21 mouse cellular contexts compared by ENCODE assay signal in genomic region chr17:62959146-62959545, GRCm38 (mm10).
DNase-seq lines count a peak whose midpoint lies in the region; ATAC-seq and TF ChIP-seq lines count a peak whose summit lies in the region.
"Had no signal": no experiment of that assay in that cellular context is flagged by ENCODE, and none has a peak within 500 bp of the region (broad histone marks: within the 10 kb centered on the region; RNA-seq: fewer than 3 reads in every experiment).

No protein-coding gene starts in this region.

- no peak for TF ChIP-seq POLR2A in embryonic fibroblast, embryonic 13.5 days (IDR thresholded peaks at IDR 0.05; ENCODE audit: low read depth, low read length)

- peak overlapping the region; percentile 60; the same call in 1 of the 2 replicates for H3K27ac ChIP-seq in embryonic facial prominence, embryonic 10.5 days (replicated peaks)
- H3K27ac ChIP-seq in embryonic fibroblast, embryonic 13.5 days (ENCODE audit: insufficient read depth, low read length) = peak overlapping the region; percentile 10; the same call in 1 of the 2 replicates
- no peak overlapping the region for H3K27ac ChIP-seq in limb, embryonic 11.5 days (replicated peaks; ENCODE audit: low read depth, low read length)
- H3K27ac ChIP-seq: heart, adult 2 months; heart, embryonic 15.5 days; hindbrain, embryonic 10.5 days; hindbrain, embryonic 15.5 days had no signal

- no peak overlapping the region for H3K4me2 ChIP-seq in limb, embryonic 11.5 days (ENCODE audit: low read depth, severe bottlenecking)
- H3K4me2 ChIP-seq: heart, embryonic 11.5 days; heart, embryonic 15.5 days; hindbrain, embryonic 15.5 days had no signal

- no peaks in the 10 kb centered on the region for H3K36me3 ChIP-seq in embryonic facial prominence, embryonic 10.5 days (replicated peaks)
- H3K36me3 ChIP-seq in limb, embryonic 11.5 days (ENCODE audit: control insufficient read depth, insufficient read depth, low read length) = no peaks in the 10 kb centered on the region
- H3K36me3 ChIP-seq: heart, embryonic 15.5 days; hindbrain, embryonic 10.5 days; hindbrain, embryonic 15.5 days had no signal

- no peaks in the 10 kb centered on the region for H3K9me3 ChIP-seq in embryonic facial prominence, embryonic 10.5 days
- H3K9me3 ChIP-seq in limb, embryonic 11.5 days (ENCODE audit: control insufficient read depth, low read length) = no peaks in the 10 kb centered on the region
- H3K9me3 ChIP-seq: heart, embryonic 15.5 days; hindbrain, embryonic 10.5 days; hindbrain, embryonic 15.5 days had no signal

- no peak overlapping the region for H3K9ac ChIP-seq in limb, embryonic 11.5 days (ENCODE audit: low read length)
- H3K9ac ChIP-seq: heart, embryonic 15.5 days; hindbrain, embryonic 15.5 days had no signal

- DNase-seq in NIH3T3 (ENCODE audit: low read depth) = peak; percentile 27
- peak; percentile 54 for DNase-seq in embryonic facial prominence, embryonic 10.5 days (ENCODE audit: low spot score)
- DNase-seq in limb, embryonic 11.5 days (ENCODE audit: low spot score) = peak; percentile 40
- no peak for DNase-seq in spleen, postnatal 14 days (ENCODE audit: low spot score in 2 of 2)
- DNase-seq in thymus, postnatal 0 days (ENCODE audit: low spot score) = no peak
- DNase-seq in gastrocnemius, postnatal 36 days = no peak
- DNase-seq: adrenal gland, adult 8-10 months; cerebellum, adult 11 months; cerebellum, adult 8-10 months; cerebellum, postnatal 25 days; gastrocnemius, postnatal 10 days; heart, adult 2 months; kidney, adult 8-10 months had no signal

- no peak for ATAC-seq in limb, embryonic 11.5 days (ENCODE audit: insufficient number of reproducible peaks, low FRiP score, low TSS enrichment, low read depth)
- ATAC-seq: forebrain, embryonic 14.5 days; inflammation-experienced regulatory T-cells, adult 6 months; intestine, postnatal 0 days had no signal

- intact Hi-C loops in gastrocnemius, postnatal 36 days (cut with DNase I) = no loop called here

- peaks cover 36% of the 10 kb centered on the region for H3K4me1 ChIP-seq in embryonic facial prominence, embryonic 10.5 days
- no peaks in the 10 kb centered on the region; the same call in 1 of the 2 replicates for H3K4me1 ChIP-seq in embryonic fibroblast, embryonic 13.5 days (ENCODE audit: control insufficient read depth, insufficient read depth, low read length)
- H3K4me1 ChIP-seq in limb, embryonic 11.5 days (ENCODE audit: control insufficient read depth, insufficient read depth, low read length) = peaks cover 8% of the 10 kb centered on the region
- H3K4me1 ChIP-seq: heart, embryonic 15.5 days; hindbrain, embryonic 15.5 days had no signal

- no peaks in the 10 kb centered on the region for H3K27me3 ChIP-seq in embryonic facial prominence, embryonic 10.5 days (replicated peaks; ENCODE audit: low read depth, poor library complexity, severe bottlenecking)
- H3K27me3 ChIP-seq in limb, embryonic 11.5 days (ENCODE audit: control insufficient read depth, insufficient read depth, low read length) = no peaks in the 10 kb centered on the region
- H3K27me3 ChIP-seq: heart, embryonic 15.5 days; hindbrain, embryonic 15.5 days had no signal

- no peak overlapping the region for H3K4me3 ChIP-seq in embryonic facial prominence, embryonic 10.5 days
- no peak overlapping the region for H3K4me3 ChIP-seq in embryonic fibroblast, embryonic 13.5 days (ENCODE audit: insufficient read depth, low read length)
- H3K4me3 ChIP-seq in limb, embryonic 11.5 days (ENCODE audit: low read depth, low read length) = no peak overlapping the region
- H3K4me3 ChIP-seq: heart, adult 2 months; heart, embryonic 15.5 days; hindbrain, embryonic 10.5 days; hindbrain, embryonic 15.5 days had no signal

- 30% methylated on average over 3 of the region's 3 CpGs for WGBS in embryonic facial prominence, embryonic 10.5 days
- 13% methylated on average over 3 of the region's 3 CpGs for WGBS in limb, embryonic 11.5 days

- no peak for TF ChIP-seq CTCF in embryonic fibroblast, embryonic 13.5 days (IDR thresholded peaks at IDR 0.05; ENCODE audit: borderline replicate concordance, insufficient read depth, low read length)

Comparison
In these comparisons a context has a peak if more than half of its experiments do, and no peak if none do; other contexts are left out.
1. DNase-seq: peak in NIH3T3 (single experiment), embryonic facial prominence, embryonic 10.5 days (single experiment) and limb, embryonic 11.5 days (single experiment); none in spleen, postnatal 14 days (0 of 2), thymus, postnatal 0 days (single experiment) and gastrocnemius, postnatal 36 days (0 of 2).